Mouse (Mus musculus) granulocyte monocyte progenitor cell, adult 5-6 weeks (primary cell): ENCODE measurements around the gene Lgr4. TPM values are rescaled to one million over a fixed set of nuclear protein-coding genes. Genes with fewer than 3 reads are reported as not detected.
"Not testable (repeated sequence)": the region's sequence is repeated elsewhere in the genome, so short reads cannot be mapped to it uniquely, and the experiment has no call there.

ENCODE experiments used
- ATAC-seq: replicated peaks from 2 replicates; pipeline ENCODE4 v1.8.0; 2016; ENCODE audit warnings: mild to moderate bottlenecking, moderate TSS enrichment, inconsistent platforms; ENCODE audit not compliant: poor library complexity, severe bottlenecking
- total RNA-seq, 2 experiments: library from RNA; stranded (forward) in 1 of 2; stranded (reverse) in 1 of 2; fragments of 200-712, 200-1000 nt in 1 of 2; fragments of >200 nt in 1 of 2; fragmentation: Nextera tagmentation in 1 of 2; gene quantifications; 2 replicates each; pipeline ENCODE4 v1.2.3; 2014 to 2017

The Lgr4 gene
- total RNA-seq (2014; fragmentation: Nextera tagmentation) (0.80 and 2.5 TPM in 2 replicates), total RNA-seq (2017) (0.72 and 1.9 TPM in 2 replicates)

DNA sequence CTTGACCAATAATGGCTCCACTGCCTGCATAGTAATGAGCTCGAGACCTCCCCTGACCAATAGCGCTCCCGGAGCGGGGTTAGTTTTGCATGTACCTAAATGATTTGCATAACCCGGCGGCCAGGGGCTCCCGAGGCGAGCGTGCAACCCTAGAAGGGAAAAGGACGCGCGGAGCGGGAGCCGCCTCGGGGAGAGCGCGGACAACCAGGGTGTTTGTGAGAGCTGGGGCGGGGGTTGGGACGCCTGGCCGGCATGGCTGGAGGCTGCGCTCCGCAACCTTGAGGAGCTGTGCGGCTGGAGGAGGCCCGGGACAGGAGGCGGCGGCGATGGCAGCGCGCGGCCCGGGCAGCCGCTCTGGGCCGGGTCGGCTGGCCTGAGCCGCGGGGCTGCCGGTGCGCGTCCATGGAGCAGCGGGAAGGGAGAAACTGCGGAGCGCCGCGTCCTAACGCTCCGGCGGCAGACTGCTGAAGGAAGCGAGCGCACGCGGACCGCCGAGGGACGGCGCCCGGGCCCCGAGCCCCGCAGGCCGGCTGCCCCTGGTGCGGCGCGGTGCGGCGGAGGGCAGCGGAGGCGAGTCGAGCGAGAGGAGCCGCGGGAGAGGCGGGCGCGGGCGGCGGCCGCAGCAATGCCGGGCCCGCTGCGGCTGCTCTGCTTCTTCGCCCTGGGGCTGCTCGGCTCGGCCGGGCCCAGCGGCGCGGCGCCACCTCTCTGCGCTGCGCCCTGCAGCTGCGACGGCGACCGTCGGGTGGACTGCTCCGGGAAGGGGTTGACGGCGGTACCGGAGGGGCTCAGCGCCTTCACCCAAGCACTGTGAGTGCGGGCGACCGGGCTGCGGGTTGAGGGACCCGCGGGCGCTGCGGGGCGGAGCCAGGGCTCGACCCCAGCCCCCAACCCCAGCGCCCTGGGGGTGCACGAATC lies at the start of gene Lgr4:
Gene Lgr4 (plus strand): TSS at position 152 of the 918 bp plus-strand sequence.
- peak; percentile 92 for ATAC-seq

DNA sequence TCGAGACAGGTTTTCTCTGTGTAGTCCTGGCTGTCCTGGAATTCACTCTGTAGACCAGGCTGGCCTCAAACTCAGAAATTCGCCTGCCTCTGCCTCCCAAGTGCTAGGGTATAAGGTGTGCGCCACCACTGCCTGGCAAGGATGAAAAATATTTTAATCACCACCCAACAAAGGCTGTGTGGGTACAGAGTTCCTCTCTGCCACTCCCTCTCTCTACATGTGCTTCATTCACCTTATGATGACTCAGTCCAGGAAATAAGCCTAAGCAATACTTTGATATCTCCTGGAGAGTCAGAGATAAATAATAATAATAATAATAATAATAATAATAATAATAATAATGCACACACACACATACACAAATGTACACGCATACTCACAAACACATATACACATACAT lies 38.0 kb upstream of the Lgr4 start:
- not testable (repeated sequence) for ATAC-seq

DNA sequence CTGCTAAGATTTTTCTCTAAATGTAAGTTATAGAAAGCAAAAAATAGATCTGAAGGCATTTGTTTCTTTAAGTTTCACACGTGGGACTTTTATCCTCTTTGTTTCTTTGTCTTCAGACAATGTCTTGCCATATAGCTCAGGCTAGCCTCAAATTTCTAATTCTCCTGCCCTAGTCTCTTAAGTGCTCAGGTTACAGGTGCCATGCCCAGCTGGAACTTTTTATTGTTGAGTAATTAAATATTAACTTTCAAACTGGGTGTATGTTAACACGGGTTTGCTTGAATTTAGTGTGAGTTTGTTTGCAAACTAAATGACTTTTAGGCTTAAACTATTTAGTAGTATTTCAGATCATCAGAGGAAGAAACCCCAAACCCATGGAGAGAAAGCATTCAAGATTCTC lies 36.3 kb upstream of the Lgr4 start:
- no peak for ATAC-seq

DNA sequence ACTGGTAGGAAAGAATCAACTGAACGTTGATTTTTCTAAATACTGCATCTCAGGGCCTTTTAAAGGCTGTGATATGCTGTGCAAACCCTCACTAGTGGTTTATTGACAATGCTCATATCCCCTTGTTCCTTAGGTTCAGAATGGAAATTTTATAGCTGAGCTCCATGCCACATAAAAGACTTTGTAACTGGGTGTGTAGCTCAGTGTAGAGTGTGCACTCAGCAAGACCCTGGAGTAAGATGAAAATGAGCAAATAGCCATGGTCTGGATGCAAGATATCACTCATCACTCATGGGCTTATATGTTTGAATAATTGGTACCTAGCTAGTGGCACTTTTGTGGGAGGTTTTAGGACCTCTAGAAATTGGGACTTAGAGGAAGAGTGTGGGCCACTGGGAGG lies 35.8 kb upstream of the Lgr4 start:
- ATAC-seq, result no peak

DNA sequence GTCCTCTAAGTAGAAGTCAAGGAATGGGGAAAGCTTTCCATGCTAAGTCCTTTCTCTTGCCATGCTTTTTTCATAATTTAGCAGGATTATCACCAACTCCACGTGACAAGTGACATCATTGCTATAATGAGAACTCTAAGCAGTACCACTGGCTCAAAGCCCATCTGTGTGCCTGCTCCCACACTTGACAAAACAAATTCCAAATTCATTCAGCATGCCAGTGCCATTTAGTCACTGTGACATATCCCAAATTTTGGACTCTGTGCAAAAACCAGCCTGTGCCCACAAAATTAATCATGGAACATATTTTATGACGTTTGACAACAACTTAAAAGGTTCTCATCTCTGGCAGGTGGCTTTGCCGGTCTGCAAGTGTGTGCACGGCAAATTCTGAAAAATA lies 33.3 kb upstream of the Lgr4 start:
- ATAC-seq, result no peak

DNA sequence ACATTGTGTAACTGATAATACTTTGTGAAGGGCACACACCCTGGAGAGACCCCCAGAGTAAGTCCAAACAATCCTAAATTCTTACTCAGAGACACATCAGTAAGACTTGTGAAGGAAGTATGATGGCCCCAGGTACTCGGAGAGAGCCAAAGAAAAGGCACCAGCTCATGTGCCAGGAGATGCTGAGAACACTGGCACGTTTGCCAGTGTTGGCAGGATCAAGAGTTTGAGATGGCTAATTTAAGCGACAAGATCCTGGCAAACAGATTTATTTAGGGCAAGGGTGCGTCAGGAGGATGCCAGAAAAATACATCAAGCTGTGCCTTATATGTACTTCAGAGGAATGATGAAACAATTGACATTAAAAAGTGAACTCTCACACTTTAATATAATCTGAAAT lies 32.9 kb upstream of the Lgr4 start:
- ATAC-seq, result no peak

DNA sequence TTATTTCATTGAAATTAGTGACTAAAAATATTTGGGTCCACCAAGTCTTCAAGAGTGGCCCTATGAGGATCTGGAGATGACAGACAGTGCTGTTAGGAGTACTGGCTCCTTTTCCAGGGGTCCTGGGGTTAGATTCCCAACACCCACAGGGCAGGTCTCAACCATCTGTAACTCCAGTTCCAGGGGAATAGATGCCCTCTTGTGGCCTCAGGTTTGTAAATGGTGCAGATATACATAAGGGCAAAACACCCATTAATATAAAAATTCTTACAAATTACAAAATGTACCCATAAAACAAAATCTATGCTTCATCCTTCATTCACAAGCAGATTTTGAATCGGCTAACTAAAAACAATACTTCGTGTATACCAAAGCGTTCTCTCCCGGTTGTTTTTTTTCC lies 27.4 kb upstream of the Lgr4 start:
- ATAC-seq, result no peak

DNA sequence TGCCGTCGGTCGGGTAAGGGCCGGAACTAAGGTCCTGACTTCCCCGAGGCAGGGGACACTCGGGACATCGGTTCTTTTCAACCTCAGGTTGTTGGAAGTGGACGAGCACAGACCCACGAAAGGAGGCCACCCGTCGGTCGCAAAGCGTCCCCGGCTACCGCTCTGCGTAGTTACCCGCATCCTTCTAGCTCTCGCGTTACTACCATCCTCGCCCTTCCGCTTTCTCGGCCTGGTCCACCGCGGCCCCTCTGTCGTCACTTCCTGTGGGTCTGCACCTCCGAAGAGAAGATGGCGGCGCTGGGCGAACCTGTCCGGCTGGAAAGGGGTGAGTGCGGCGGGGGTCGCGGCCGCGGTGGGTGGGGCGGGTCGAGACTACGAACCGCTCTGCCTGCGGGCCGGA lies 26.9 kb upstream of the Lgr4 start, which contains the start of gene Lin7c:
Gene Lin7c (plus strand): TSS at position 257 of the 400 bp plus-strand sequence.
- ATAC-seq, result peak; percentile 97

DNA sequence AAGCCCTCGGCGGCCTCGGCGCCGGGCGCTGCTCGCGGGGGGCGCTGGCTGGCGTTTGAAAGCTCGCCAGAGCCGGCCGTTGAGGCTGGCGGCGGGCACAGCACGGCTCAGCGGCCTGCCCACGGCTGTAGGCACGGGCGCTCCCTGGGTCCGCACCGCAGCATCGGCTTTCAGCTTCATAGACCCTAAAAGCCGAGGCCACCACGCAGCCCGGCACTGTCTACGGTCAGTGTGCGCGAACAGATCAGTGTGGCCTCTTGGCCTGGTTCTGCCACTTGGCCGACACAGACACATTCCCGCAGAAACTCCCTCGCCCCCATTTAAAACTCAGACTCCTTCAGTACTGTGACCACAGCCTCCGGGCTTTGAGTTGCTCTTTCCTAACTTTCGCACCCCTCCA lies 26.4 kb upstream of the Lgr4 start:
- peak; percentile 36 for ATAC-seq

DNA sequence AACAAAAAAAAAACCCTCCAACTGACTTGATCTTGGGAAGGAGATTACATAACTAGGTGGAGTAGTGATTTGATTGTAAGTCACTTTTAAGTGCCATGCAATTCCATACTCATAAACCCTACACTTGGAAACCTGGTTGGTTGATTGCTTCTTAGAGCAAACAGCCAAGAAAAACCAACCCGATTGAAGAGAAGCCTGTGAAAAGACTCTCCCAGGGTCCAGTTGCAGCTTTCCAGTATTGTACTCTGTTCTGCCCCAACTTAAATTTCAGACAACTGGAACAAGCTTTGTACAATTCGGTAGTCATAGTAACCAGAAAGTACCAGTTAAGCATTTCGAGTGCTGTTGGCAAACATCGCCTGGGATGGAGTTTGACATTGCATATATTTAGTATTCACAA lies 26.0 kb upstream of the Lgr4 start:
- no peak for ATAC-seq

DNA sequence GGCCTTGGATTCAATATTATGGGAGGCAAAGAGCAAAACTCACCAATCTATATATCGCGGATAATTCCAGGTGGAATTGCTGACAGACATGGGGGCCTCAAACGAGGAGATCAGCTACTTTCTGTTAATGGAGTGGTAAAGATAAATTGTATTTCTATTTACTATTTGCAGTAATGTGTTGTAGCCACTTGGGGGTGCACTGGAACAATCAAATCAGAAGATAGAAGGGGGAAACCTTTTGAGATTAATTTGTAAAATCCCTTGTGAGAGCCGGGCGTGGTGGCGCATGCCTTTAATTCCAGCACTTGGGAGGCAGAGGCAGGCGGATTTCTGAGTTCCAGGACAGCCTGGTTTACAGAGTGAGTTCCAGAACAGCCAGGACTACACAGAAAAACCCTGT lies 21.1 kb upstream of the Lgr4 start:
- ATAC-seq, result 0 out of 2 replicates have a peak, but pooled peaks have one; percentile 50

DNA sequence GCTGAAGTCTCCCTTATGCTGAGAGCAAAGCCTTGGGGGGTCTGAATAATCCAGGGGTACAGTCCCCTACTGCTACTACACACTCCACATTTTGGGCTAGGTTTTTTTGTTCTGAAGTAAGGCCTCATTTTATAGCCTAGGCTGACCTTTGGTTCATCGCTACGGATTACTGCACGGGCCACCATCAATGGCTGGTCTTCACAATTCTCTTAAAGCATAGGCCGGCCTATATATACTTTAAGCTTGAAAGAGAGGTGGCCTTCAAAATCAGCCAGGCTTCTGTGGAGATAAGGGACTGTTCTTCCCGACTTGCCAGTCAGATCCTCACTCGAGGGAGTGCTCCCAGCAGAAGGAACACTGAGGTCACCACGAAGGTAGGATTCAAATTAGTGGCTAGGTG lies 14.6 kb upstream of the Lgr4 start:
- no peak for ATAC-seq

DNA sequence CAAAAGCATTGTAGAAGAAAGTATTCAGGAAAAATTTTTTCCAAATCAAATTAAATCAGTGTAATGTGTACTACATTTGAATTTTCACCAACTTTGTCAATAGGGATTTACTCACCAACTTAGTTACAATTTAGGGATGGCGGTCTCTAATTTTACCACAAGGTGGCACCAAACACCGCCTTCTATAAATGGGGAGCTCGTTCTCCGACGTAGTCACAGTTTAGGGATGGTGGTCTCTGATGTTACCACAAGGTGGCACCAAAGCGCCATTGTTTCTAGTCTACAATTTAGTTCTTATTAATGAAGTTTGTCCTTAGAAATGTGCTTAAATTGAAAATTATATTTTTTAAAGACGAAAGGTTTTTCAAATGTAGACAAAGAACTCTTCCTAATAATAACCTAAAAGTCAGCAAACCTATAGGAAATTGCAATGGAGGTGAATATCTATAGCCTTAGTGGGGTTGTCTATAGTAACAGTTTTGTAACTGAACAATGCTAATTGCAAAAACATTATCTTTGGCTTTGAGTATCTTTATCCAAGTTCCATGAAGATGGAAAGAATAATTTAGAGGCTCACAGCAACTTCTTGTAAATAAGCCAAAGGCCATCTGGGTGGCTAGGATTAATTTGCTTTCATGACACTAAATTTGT lies 13.2 kb upstream of the Lgr4 start:
- peak; percentile 100 for ATAC-seq

DNA sequence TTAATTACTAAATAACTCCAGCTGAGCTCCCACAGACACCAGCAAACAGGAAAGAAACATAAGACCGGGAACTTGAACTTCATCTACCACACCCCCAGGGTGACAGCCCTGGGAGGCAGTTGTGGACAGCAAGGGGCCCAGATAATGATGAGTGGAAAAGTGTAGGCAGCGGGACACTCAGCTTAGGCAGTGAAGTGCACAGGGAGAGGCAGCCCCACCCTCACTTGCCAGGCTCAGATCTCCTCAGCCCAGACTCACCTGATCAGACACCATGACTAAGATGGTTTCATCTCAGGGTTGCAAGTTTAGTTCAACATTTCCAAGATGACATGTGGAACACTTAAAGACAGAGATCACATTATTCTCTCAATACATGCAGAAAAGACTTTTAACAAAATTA lies 8.3 kb upstream of the Lgr4 start:
- no peak for ATAC-seq

DNA sequence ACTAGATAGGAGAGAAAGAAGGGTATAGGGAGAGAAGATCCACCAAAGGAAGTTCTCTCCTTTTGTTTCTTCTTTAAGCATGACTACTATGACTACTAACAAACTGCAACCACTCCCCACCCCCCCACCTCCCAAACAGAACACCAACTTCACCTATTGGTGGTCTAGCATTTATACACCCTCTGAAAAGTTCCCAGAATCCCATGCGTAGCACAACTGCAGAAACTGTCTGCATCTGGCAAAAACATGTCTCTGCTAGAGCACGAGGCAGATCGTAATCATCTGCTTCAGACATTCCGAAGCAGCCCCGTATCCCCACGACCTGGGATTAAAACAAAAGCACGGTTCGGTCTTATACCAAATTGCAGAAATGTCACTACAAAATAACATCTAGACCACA lies 5.2 kb upstream of the Lgr4 start:
- no peak for ATAC-seq

DNA sequence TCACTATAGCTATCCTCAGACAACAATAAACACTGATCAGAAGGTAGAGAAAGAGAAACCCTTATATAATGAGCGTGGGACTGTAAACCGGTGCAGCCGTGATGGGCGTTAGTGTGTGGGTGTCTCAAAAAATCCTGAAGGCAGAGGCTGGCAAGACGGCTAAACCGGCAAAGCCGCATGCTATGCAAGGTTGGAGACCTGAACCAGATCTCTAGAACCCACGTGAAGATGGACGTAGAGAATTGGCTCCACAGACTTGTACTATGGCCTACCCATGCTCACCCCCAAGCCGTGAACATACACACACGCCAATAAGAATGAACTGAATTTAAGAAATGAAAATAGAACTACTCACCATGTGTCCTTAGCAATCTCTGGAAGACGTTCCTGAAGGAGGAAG lies 4.7 kb upstream of the Lgr4 start:
- ATAC-seq, result no peak

DNA sequence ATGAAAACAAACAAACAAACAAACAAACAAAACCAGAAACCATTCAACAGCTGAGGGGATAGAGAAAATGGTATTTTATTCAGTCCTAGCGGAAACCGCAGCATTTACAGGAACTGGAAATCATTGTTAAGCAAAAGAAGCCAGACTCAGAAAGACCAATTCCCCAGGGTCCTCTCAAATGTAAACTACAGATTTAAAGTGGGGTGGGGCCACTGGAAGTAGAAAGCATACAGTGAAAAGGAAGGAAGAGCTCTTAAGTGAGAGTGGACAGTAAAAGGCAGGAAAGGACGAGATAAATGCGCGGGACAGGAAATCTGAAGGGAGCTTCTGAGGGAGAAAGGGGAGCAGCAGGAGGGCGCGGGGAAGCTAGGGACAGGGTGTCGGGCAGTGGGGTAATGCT lies 4.2 kb upstream of the Lgr4 start:
- no peak for ATAC-seq

DNA sequence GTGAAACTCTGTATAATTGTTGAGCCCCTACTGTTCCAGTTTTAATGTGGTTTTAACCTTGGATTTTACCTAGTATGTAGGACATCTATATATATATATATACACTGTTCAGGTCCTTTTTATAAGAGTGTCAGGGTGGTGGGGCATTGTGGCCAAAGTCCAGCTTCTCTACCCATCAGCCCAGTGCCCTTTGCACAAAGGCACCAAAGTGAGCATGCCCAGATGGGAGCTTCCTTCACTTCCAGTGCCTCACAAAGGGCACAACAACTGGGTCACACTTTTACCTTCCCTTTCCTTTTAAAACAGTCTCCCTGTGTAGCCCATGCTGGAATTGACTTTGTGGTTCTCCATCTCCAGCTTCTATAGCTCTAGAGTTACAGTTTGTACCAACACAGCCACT lies 2.8 kb upstream of the Lgr4 start:
- no peak for ATAC-seq

DNA sequence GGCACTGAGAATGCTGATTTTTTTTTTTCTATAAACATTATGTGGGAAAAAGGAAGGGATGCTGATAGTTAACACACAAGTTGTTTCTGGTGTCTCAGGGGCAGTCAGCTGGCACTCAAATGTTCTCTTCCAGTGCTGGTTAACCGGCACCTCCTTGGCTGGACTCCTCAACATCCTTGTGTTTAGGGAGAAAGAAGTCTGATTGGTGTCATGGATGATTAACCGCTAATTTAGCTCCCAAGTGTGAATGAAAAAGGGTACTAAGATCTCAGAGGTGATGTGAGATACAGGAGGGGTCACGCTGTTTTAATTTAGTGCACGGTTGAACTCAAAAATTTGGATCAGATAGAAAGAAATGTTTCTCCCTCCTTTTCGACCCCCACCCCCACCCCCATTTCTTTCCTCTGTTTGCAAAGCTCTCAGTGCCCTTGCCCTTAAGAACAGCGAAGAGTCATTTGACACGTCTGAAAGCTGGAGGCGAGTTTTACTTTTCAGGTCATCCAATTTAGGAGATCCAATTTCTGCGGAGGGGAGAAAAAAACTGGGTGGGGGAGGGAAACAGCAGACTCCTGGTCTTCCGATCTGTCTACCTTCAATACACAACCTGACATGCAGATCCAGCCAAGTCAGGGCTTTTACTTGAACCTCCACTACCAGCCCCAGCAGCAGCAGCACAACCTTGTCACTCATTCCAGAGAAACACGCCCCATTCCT lies 508 bp upstream of the Lgr4 start:
- ATAC-seq, result peak; percentile 0; the same call in 1 of the 2 replicates

DNA sequence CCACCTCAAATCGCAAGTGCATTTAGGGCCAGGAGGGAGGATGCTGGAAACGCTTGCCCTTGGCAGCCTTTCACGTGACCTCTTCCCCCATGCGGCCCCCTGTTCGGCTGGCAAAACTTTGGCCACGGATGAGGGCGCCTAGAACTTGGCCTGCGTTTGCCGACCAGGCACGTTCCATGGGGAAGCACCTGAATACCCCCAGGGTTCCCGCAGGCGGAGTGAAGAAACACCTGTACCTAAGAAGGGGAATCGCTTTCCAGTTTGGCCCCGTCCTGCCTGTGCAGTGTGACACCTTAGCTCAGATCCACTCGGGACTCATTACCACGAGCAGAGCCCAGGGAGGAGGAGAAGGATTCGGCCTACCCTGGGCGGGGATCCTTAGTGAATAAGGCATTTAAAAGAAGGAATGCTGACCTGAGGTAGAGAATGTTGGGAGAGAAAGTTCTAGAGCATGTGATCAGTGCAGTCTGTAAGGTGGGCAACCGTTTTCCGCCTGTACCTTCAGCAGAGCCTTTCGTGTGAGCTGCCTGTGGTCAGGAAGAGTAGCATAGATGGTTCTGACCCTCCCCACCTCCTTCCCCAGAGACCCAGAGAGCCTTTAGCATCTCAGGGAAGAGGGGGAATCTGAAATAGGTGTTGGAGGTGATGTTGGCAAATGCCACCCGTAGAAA lies 1.3 kb downstream of the Lgr4 start:
- ATAC-seq, result no peak
